Mouse (Mus musculus) adipocyte (in vitro differentiated cells): ENCODE measurements at regions not wholly inside any gene's neighbourhood (a gene's known extent, or its start where the extent isn't known, plus 50 kb on each side); places are given as distances from the start of the nearest gene placed in this dataset.

Source experiments
- DNase-seq: peaks from one replicate; pipeline ENCODE4 v3.0.0-alpha.2; 2016; ENCODE audit warnings: low spot score

- DNase-seq, result no peak
Observed at GRCm38 (mm10) chr1:151119566-151119965, 62.8 kb upstream of the Gm47985 start.

- DNase-seq, result no peak
Observed at GRCm38 (mm10) chr1:151121686-151122085, 60.7 kb upstream of the Gm47985 start.

GRCm38 (mm10) chr1:151123964-151124363 lies 58.4 kb upstream of the Gm47985 start:
- no peak for DNase-seq

- no peak for DNase-seq
Observed at GRCm38 (mm10) chr1:151125028-151125659, 57.2 kb upstream of the Gm47985 start.

- DNase-seq, result no peak
Observed at GRCm38 (mm10) chr1:151125764-151126485, 56.4 kb upstream of the Gm47985 start.

- no peak for DNase-seq
Observed at GRCm38 (mm10) chr1:151126756-151127155, 55.6 kb upstream of the Gm47985 start.

GRCm38 (mm10) chr1:151128005-151128404 lies 54.3 kb upstream of the Gm47985 start:
- peak; percentile 96 for DNase-seq

- peak; percentile 43 for DNase-seq
Observed at GRCm38 (mm10) chr1:151128955-151129354, 53.4 kb upstream of the Gm47985 start.

GRCm38 (mm10) chr1:151130036-151130435 lies 52.3 kb upstream of the Gm47985 start:
- DNase-seq, result no peak

GRCm38 (mm10) chr1:151130845-151131626 lies 51.3 kb upstream of the Gm47985 start:
- DNase-seq, result no peak

- no peak for DNase-seq
Observed at GRCm38 (mm10) chr1:151131627-151132284, 50.6 kb upstream of the Gm47985 start.
